Mouse (Mus musculus): ENCODE measurements around the gene Prrc2a. TPM values are rescaled to one million over a fixed set of nuclear protein-coding genes. Genes with fewer than 3 reads are reported as not detected.

Prrc2a gene
- polyA plus RNA-seq, 1 experiment from 2014 or later, result 79.2 TPM

- Histone ChIP-seq H3K36me3 (ENCODE audit: insufficient read depth, low read length) (peaks cover 94% of the 10 kb centered on the region), H3K27ac (no peak overlapping the region), H3K27me3 (ENCODE audit: insufficient read depth, low read length) (no peaks in the 10 kb centered on the region), H3K9me3 (replicated peaks; ENCODE audit: low read length) (no peaks in the 10 kb centered on the region), H3K9ac (ENCODE audit: low read depth, low read length) (no peak overlapping the region), H3K4me3 (replicated peaks; ENCODE audit: low read depth, low read length) (no peak overlapping the region), H3K4me1 (replicated peaks; ENCODE audit: insufficient read depth, low read length) (no peaks in the 10 kb centered on the region), H3K4me2 (ENCODE audit: low read length) (no peak overlapping the region)
- no peak for ATAC-seq (replicated peaks; ENCODE audit: low FRiP score, low read depth)
- TF ChIP-seq CTCF (IDR thresholded peaks at IDR 0.05; ENCODE audit: low read depth), result no peak
- WGBS, result 83% methylated on average over 12 of the region's 12 CpGs
- DNase-seq (ENCODE audit: low spot score), result no peak
Measured at GRCm38 (mm10) chr17:35155451-35155850, 9.2 kb downstream of the Prrc2a start.

DNA sequence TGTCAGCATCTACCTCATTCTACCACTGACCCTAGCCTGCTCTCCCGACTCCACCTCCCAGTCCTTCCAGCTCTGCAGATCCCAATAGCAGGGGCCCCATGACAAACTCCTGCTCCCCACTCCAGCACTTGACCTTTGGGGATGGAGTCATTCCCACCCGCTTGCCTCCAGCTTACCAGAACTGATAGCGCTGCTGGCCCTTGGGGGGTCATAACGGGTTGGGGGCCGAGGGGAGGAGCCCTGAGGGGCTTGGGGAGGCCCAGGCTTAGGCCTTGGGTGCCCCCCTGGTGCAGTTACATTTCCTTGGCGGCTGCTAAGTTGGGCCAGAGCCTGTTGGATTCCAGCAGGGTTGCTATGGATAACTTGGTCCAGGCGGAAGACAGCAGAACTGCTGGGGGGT lies 10.1 kb downstream of the Prrc2a start:
- WGBS, result 93% methylated on average over 7 of the region's 7 CpGs
- H3K4me3 ChIP-seq (replicated peaks; ENCODE audit: low read depth, low read length), result no peak overlapping the region
- no peaks in the 10 kb centered on the region for H3K9me3 ChIP-seq (replicated peaks; ENCODE audit: low read length)
- peaks cover 94% of the 10 kb centered on the region for H3K36me3 ChIP-seq (ENCODE audit: insufficient read depth, low read length)
- DNase-seq (ENCODE audit: low spot score) (no peak), ATAC-seq (replicated peaks; ENCODE audit: low FRiP score, low read depth) (no peak; the same call in 1 of the 2 replicates)
- no peak for TF ChIP-seq CTCF (IDR thresholded peaks at IDR 0.05; ENCODE audit: low read depth)
- no peaks in the 10 kb centered on the region for H3K27me3 ChIP-seq (ENCODE audit: insufficient read depth, low read length)
- no peaks in the 10 kb centered on the region for H3K4me1 ChIP-seq (replicated peaks; ENCODE audit: insufficient read depth, low read length)
- no peak overlapping the region for H3K27ac ChIP-seq
- H3K9ac ChIP-seq (ENCODE audit: low read depth, low read length), result no peak overlapping the region
- H3K4me2 ChIP-seq (ENCODE audit: low read length), result no peak overlapping the region

GRCm38 (mm10) chr17:35153931-35154330 lies 10.8 kb downstream of the Prrc2a start:
- Histone ChIP-seq H3K27ac (no peak overlapping the region), H3K36me3 (ENCODE audit: insufficient read depth, low read length) (peaks cover 93% of the 10 kb centered on the region), H3K9ac (ENCODE audit: low read depth, low read length) (no peak overlapping the region), H3K27me3 (ENCODE audit: insufficient read depth, low read length) (no peaks in the 10 kb centered on the region), H3K4me3 (replicated peaks; ENCODE audit: low read depth, low read length) (no peak overlapping the region), H3K4me2 (ENCODE audit: low read length) (no peak overlapping the region), H3K4me1 (replicated peaks; ENCODE audit: insufficient read depth, low read length) (no peaks in the 10 kb centered on the region), H3K9me3 (replicated peaks; ENCODE audit: low read length) (no peaks in the 10 kb centered on the region)
- DNase-seq (ENCODE audit: low spot score) (no peak), ATAC-seq (replicated peaks; ENCODE audit: low FRiP score, low read depth) (no peak)
- 83% methylated on average over 4 of the region's 4 CpGs for WGBS
- TF ChIP-seq CTCF (IDR thresholded peaks at IDR 0.05; ENCODE audit: low read depth), result no peak

- ATAC-seq (replicated peaks; ENCODE audit: low FRiP score, low read depth) (no peak), DNase-seq (ENCODE audit: low spot score) (no peak)
- Histone ChIP-seq H3K4me2 (ENCODE audit: low read length) (no peak overlapping the region), H3K27ac (no peak overlapping the region), H3K4me3 (replicated peaks; ENCODE audit: low read depth, low read length) (no peak overlapping the region), H3K4me1 (replicated peaks; ENCODE audit: insufficient read depth, low read length) (no peaks in the 10 kb centered on the region), H3K36me3 (ENCODE audit: insufficient read depth, low read length) (peaks cover 93% of the 10 kb centered on the region), H3K9me3 (replicated peaks; ENCODE audit: low read length) (no peaks in the 10 kb centered on the region), H3K27me3 (ENCODE audit: insufficient read depth, low read length) (no peaks in the 10 kb centered on the region), H3K9ac (ENCODE audit: low read depth, low read length) (no peak overlapping the region)
- no peak for TF ChIP-seq CTCF (IDR thresholded peaks at IDR 0.05; ENCODE audit: low read depth)
- WGBS, result 87% methylated on average over 9 of the region's 9 CpGs
Measured at GRCm38 (mm10) chr17:35153077-35153476, 11.6 kb downstream of the Prrc2a start.

GRCm38 (mm10) chr17:35152121-35152520 lies 12.6 kb downstream of the Prrc2a start:
- H3K27me3 ChIP-seq (ENCODE audit: insufficient read depth, low read length), result no peaks in the 10 kb centered on the region
- H3K4me1 ChIP-seq (replicated peaks; ENCODE audit: insufficient read depth, low read length), result no peaks in the 10 kb centered on the region

DNA sequence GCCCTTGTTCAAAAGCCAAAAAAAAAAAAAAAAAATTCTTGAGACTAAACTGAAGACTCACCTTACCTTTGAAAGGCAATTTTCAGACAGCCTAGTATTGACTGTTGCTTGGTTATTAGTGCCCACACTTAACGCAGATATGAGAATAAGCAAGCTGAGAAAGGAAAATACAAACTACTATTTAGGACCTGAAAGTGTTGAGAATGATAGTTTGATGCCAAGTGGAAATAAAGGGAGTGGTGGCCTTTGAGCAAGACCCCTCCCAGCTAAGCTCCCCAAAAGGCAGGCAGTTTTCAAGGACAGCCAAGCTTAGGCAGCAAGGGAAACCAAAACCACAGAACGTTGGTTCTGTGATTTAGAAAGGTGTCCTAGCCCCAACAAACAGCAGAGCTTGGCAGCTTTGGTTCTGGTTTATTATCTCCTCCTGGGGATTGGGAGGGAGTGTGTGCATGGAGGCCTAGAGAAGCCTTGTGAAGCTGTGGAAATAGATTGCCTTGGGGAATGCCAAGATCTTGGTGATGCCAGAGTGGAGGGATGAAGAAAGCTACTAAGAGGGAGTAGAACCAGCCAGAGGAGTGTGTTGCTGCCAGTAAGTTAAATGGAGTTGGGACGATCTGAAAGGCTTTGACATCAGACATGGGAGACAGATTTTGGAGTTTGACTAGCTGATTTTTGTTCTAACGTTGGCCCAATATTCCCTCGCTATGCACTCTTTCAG lies 16.6 kb downstream of the Prrc2a start:
- Histone ChIP-seq H3K27ac (0 out of 2 replicates have a peak overlapping the region, but pooled peaks have one; percentile 19), H3K4me1 (replicated peaks; ENCODE audit: insufficient read depth, low read length) (no peaks in the 10 kb centered on the region), H3K4me3 (replicated peaks; ENCODE audit: low read depth, low read length) (no peak overlapping the region), H3K36me3 (ENCODE audit: insufficient read depth, low read length) (peaks cover 87% of the 10 kb centered on the region), H3K4me2 (ENCODE audit: low read length) (no peak overlapping the region), H3K9me3 (replicated peaks; ENCODE audit: low read length) (no peaks in the 10 kb centered on the region), H3K9ac (ENCODE audit: low read depth, low read length) (no peak overlapping the region), H3K27me3 (ENCODE audit: insufficient read depth, low read length) (no peaks in the 10 kb centered on the region)
- 61% methylated on average over 5 of the region's 5 CpGs for WGBS
- ATAC-seq (replicated peaks; ENCODE audit: low FRiP score, low read depth), result no peak
- no peak for TF ChIP-seq CTCF (IDR thresholded peaks at IDR 0.05; ENCODE audit: low read depth)
- DNase-seq (ENCODE audit: low spot score), result no peak

More at GRCm38 (mm10) chr17:35152121-35152520, 12.6 kb downstream of the Prrc2a start:
- no peak overlapping the region for H3K27ac ChIP-seq
- TF ChIP-seq CTCF (IDR thresholded peaks at IDR 0.05; ENCODE audit: low read depth), result no peak
- no peak overlapping the region for H3K4me3 ChIP-seq (replicated peaks; ENCODE audit: low read depth, low read length)
- H3K9me3 ChIP-seq (replicated peaks; ENCODE audit: low read length), result no peaks in the 10 kb centered on the region
- ATAC-seq (replicated peaks; ENCODE audit: low FRiP score, low read depth), result no peak
- no peak for DNase-seq (ENCODE audit: low spot score)
- 84% methylated on average over 4 of the region's 4 CpGs for WGBS
- peaks cover 90% of the 10 kb centered on the region for H3K36me3 ChIP-seq (ENCODE audit: insufficient read depth, low read length)
- H3K4me2 ChIP-seq (ENCODE audit: low read length), result no peak overlapping the region
- H3K9ac ChIP-seq (ENCODE audit: low read depth, low read length), result no peak overlapping the region
